Mouse (Mus musculus) spleen, adult 12 weeks (tissue): Measurements from ENCODE around the gene Il23r.
"Not testable (repeated sequence)": the region's sequence is repeated elsewhere in the genome, so short reads cannot be mapped to it uniquely, and the experiment has no call there.

Experiments
- DNase-seq: peaks from one replicate; pipeline ENCODE4 v3.0.0; 2022; ENCODE audit warnings: low spot score

Il23r gene

GRCm38 (mm10) chr6:67491755-67492154 lies at the start of gene Il23r:
Il23r (minus strand) TSS chr6:67491855.
- no peak for DNase-seq

- DNase-seq: no peak
Measured at GRCm38 (mm10) chr6:67535777-67536054, 44.1 kb upstream of the Il23r start, which contains the start of gene Tacstd2. Tacstd2 (minus strand) TSS chr6:67535796.

GRCm38 (mm10) chr6:67535005-67535776 lies 43.5 kb upstream of the Il23r start:
- DNase-seq: no peak

- DNase-seq: no peak
Measured at GRCm38 (mm10) chr6:67534191-67535004, 42.7 kb upstream of the Il23r start.

GRCm38 (mm10) chr6:67532665-67533440 lies 41.2 kb upstream of the Il23r start:
- no peak for DNase-seq

GRCm38 (mm10) chr6:67531822-67532162 lies 40.1 kb upstream of the Il23r start:
- DNase-seq: no peak

- DNase-seq: no peak
Measured at GRCm38 (mm10) chr6:67530992-67531821, 39.6 kb upstream of the Il23r start.

GRCm38 (mm10) chr6:67526356-67526755 lies 34.7 kb upstream of the Il23r start:
- no peak for DNase-seq

- peak; percentile 31 for DNase-seq
Measured at GRCm38 (mm10) chr6:67510752-67511151, 19.1 kb upstream of the Il23r start.

GRCm38 (mm10) chr6:67501938-67502337 lies 10.3 kb upstream of the Il23r start:
- DNase-seq: not testable (repeated sequence)

- no peak for DNase-seq
Measured at GRCm38 (mm10) chr6:67481012-67481411, 10.6 kb downstream of the Il23r start.

- DNase-seq: no peak
Measured at GRCm38 (mm10) chr6:67471242-67471641, 20.4 kb downstream of the Il23r start.

- no peak for DNase-seq
Measured at GRCm38 (mm10) chr6:67459424-67459823, 32.2 kb downstream of the Il23r start.

GRCm38 (mm10) chr6:67451330-67451729 lies 40.3 kb downstream of the Il23r start:
- DNase-seq: no peak

- no peak for DNase-seq
Measured at GRCm38 (mm10) chr6:67445866-67446265, 45.8 kb downstream of the Il23r start.

- DNase-seq: no peak
Measured at GRCm38 (mm10) chr6:67443124-67443523, 48.5 kb downstream of the Il23r start.

GRCm38 (mm10) chr6:67437814-67438385 lies 53.8 kb downstream of the Il23r start:
- DNase-seq: no peak

GRCm38 (mm10) chr6:67437028-67437427 lies 54.6 kb downstream of the Il23r start:
- no peak for DNase-seq

- no peak for DNase-seq
Measured at GRCm38 (mm10) chr6:67436295-67436694, 55.4 kb downstream of the Il23r start.

- no peak for DNase-seq
Measured at GRCm38 (mm10) chr6:67435711-67436110, 55.9 kb downstream of the Il23r start.

GRCm38 (mm10) chr6:67434755-67435452 lies 56.8 kb downstream of the Il23r start:
- no peak for DNase-seq
